Mouse (Mus musculus) heart, embryonic 12.5 days (tissue): ENCODE measurements around the gene Sla2. TPM values are rescaled to one million over a fixed set of nuclear protein-coding genes. Genes with fewer than 3 reads are reported as not detected.

Experiments
- ATAC-seq: fragments of 200-750 bp; cut with Nextera tagmentation; 2 replicates; pipeline ENCODE4 v1.8.0; 2017; ENCODE audit warnings: moderate TSS enrichment, moderate library complexity; ENCODE audit not compliant: insufficient number of reproducible peaks, low FRiP score
- H3K27ac ChIP-seq: fragments of 300-500 bp; sonication (generic); 2 replicates; pipeline ENCODE4 v1.5.1; 2016; ENCODE audit warnings: mild to moderate bottlenecking, moderate library complexity; ENCODE audit not compliant: poor library complexity, severe bottlenecking
- H3K27me3 ChIP-seq: fragments of 300-500 bp; sonication (generic); replicated peaks from 2 replicates; pipeline ENCODE4 v1.6.1; 2016; ENCODE audit warnings: mild to moderate bottlenecking, moderate library complexity
- H3K36me3 ChIP-seq: fragments of 300-500 bp; sonication (generic); 2 replicates; pipeline ENCODE4 v1.6.1; 2016; ENCODE audit warnings: mild to moderate bottlenecking, moderate library complexity
- H3K4me1 ChIP-seq: fragments of 300-500 bp; sonication (generic); replicated peaks from 2 replicates; pipeline ENCODE4 v1.6.1; 2016; ENCODE audit warnings: mild to moderate bottlenecking
- H3K4me2 ChIP-seq: fragments of 300-500 bp; sonication (generic); 2 replicates; pipeline ENCODE4 v1.6.1; 2016; ENCODE audit warnings: mild to moderate bottlenecking, moderate library complexity
- H3K4me3 ChIP-seq: fragments of 300-500 bp; sonication (generic); 2 replicates; pipeline ENCODE4 v1.5.1; 2016; ENCODE audit warnings: mild to moderate bottlenecking
- H3K9ac ChIP-seq: fragments of 300-500 bp; sonication (generic); 2 replicates; pipeline ENCODE4 v1.6.1; 2016; ENCODE audit warnings: mild to moderate bottlenecking, moderate library complexity
- H3K9me3 ChIP-seq: fragments of 300-500 bp; sonication (generic); replicated peaks from 2 replicates; pipeline ENCODE4 v1.6.1; 2016; ENCODE audit warnings: mild to moderate bottlenecking, moderate library complexity
- WGBS: fragments of 180-500 bp; shearing (Covaris S2); methylation state at CpG from one replicate; pipeline ENCODE4 v1.1.7; 2016; 5-methylcytosine and 5-hydroxymethylcytosine counted together
- polyA plus RNA-seq: library from polyadenylated mRNA; unstranded; fragments of >200 nt; fragmentation: Nextera tagmentation; extraction: Ambion mirVana; gene quantifications from 2 replicates; pipeline ENCODE4 v1.2.1, GENCODE M21; 2016

The Sla2 gene
- polyA plus RNA-seq, 1 experiment from 2014 or later: 0.55 TPM

DNA sequence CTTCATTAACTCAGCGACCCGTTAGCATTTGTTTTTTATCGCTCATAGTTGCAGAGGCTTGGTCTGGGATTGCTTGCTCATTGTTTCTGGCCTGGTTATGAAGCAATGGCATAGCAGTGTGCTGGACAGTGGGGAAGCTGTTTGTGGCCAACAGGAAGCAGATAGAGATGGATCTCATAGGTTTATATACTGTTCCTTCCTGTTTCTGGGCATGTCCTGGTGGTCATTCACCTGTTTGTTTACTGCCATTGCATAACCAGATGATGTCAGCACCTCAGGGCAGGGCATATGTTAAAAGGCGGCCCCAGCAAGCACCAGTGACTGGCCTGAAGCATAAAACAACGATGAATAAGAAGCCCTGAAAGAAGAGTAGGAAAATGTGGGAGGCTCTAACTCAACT is 36.5 kb downstream of the Sla2 start:
- WGBS: 88% methylated on average over 5 of the region's 5 CpGs
- peaks cover 79% of the 10 kb centered on the region for H3K36me3 ChIP-seq

DNA sequence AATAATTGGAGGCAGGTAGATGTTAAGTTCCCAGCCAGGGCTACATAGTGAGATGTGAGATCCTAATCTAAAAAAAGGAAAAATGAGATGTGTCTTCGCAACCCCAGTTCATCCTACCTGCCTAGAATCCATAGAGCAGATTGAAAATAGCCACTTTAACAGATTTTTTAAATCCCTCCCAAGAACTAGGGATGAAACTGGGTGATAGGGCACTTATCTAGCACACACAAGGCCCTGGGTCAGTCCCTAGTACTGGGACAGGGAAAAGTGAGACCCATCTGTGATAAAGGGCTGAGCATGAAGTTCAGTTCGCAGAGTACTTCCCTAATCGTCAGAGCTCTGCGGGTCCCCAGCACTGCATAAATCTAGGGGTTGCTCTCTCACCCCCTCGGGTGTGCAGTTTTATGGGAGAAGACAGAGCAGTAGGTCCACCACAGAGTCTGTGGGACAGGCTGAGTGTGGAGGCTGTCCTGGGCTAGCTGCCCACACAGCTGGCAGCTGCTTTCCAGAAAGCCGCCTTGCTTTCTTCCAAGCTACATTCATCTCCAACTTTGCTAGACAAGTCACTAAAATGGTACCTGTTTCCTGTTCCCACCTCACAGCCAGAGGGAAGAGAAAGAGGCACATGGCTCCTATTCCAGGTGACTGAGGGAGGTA is 38.3 kb downstream of the Sla2 start:
- Histone ChIP-seq H3K4me1 (peaks cover 25% of the 10 kb centered on the region), H3K36me3 (peaks cover 84% of the 10 kb centered on the region), H3K27ac (no peak overlapping the region), H3K27me3 (no peaks in the 10 kb centered on the region), H3K4me2 (no peak overlapping the region), H3K4me3 (no peak overlapping the region), H3K9ac (no peak overlapping the region), H3K9me3 (no peaks in the 10 kb centered on the region)
- no peak for ATAC-seq
- 83% methylated on average over 6 of the region's 6 CpGs for WGBS

More for the DNA sequence above, 36.5 kb downstream of the Sla2 start:
- no peaks in the 10 kb centered on the region for H3K27me3 ChIP-seq
- no peak overlapping the region for H3K4me2 ChIP-seq
- H3K27ac ChIP-seq: no peak overlapping the region
- no peaks in the 10 kb centered on the region for H3K9me3 ChIP-seq
- no peak overlapping the region for H3K4me3 ChIP-seq
- H3K9ac ChIP-seq: no peak overlapping the region
- peaks cover 9% of the 10 kb centered on the region for H3K4me1 ChIP-seq
- ATAC-seq: no peak

DNA sequence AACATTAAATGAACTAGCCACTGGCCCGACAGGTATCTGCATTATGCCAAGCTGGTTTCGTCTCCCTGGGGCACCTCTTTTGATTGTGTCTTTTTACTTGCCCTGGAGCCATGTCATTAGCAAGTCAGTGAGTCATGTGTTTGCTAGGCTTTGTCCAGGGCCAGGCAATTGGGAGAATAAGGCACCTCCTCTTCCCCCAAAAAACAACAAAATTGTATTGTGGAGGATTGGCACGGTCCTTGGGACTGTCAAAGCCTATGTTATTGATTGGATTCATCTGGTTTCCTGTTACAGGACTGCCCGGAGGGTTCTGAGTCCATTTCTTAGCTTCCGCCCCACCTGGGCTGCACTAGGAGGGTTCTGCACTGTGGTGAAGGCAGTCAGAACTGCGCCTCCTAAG is 39.3 kb downstream of the Sla2 start:
- no peaks in the 10 kb centered on the region for H3K9me3 ChIP-seq
- no peaks in the 10 kb centered on the region for H3K27me3 ChIP-seq
- no peak overlapping the region for H3K4me2 ChIP-seq
- 81% methylated on average over 6 of the region's 6 CpGs for WGBS
- no peak overlapping the region for H3K9ac ChIP-seq
- H3K27ac ChIP-seq: no peak overlapping the region
- no peak overlapping the region for H3K4me3 ChIP-seq
- no peak for ATAC-seq
- H3K4me1 ChIP-seq: peaks cover 35% of the 10 kb centered on the region
- peaks cover 78% of the 10 kb centered on the region for H3K36me3 ChIP-seq

DNA sequence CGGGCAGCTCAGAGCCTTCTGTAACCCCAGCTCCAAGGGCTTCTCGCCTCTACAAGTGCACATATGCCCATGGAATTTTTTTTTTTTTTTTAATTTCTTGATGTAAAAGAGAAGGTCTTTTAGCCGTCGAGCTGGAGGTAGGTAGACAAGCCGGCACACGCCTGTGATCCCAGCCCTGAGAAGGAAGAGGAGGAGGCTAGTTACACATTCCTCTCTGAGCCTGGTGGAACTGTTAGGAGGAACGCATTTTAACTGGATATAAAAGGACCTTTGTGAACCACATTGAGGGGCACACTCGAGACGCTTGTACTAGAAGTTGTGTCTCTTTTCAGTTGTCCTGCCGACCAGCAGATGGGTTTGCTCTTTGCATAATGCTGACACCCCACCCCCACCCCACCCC is 42.3 kb downstream of the Sla2 start:
- no peak overlapping the region for H3K4me2 ChIP-seq
- no peak for ATAC-seq
- H3K36me3 ChIP-seq: peaks cover 51% of the 10 kb centered on the region
- H3K4me3 ChIP-seq: no peak overlapping the region
- H3K27ac ChIP-seq: no peak overlapping the region
- H3K9me3 ChIP-seq: no peaks in the 10 kb centered on the region
- H3K27me3 ChIP-seq: no peaks in the 10 kb centered on the region
- H3K9ac ChIP-seq: no peak overlapping the region
- peaks cover 44% of the 10 kb centered on the region for H3K4me1 ChIP-seq
- WGBS: 58% methylated on average over 10 of the region's 10 CpGs

DNA sequence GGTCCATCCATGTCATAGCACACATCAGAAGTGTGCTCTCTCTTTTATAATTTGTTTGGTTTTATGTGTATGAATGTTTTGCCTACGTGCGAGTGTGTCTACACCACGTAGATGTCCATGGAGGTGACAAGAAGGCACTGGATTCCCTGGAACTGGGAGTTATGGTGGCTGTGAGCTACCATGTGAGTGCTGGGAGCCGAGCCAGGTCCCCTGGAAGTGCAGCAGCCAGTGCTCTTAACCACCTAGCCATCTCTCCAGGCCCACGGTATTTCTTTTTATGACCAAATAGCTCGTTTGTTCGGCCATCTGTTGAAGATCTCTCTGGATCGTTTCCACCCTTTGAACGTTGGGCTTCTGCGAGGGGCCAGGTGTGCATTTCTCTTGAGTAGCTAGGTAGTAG is 43.7 kb downstream of the Sla2 start:
- H3K27me3 ChIP-seq: no peaks in the 10 kb centered on the region
- 83% methylated on average over 10 of the region's 10 CpGs for WGBS
- no peak for ATAC-seq
- H3K36me3 ChIP-seq: peaks cover 39% of the 10 kb centered on the region
- no peak overlapping the region for H3K4me3 ChIP-seq
- no peak overlapping the region for H3K4me2 ChIP-seq
- no peaks in the 10 kb centered on the region for H3K9me3 ChIP-seq
- H3K27ac ChIP-seq: no peak overlapping the region
- peaks cover 51% of the 10 kb centered on the region for H3K4me1 ChIP-seq
- H3K9ac ChIP-seq: no peak overlapping the region

DNA sequence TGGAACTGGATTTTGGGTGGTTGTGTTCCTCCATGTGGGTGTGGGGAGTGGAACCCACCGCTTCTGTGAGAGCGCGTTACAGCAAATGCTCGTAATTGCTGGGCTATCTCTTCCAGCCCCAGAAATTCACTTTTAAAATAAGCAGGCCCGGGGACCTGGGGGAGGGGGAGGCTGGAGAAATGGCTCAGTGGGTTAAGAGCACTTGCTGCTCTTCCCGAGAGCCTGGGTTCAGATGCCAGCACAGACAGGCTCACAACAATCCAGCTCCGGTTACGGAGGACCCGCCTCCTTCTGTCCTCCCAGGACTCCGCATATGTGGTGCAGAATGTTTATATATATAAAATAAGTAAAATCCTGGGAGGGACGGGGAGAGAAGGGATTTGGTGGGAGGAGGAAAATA is 44.3 kb downstream of the Sla2 start:
- no peak for ATAC-seq
- Histone ChIP-seq H3K36me3 (peaks cover 35% of the 10 kb centered on the region), H3K9me3 (no peaks in the 10 kb centered on the region), H3K4me1 (peaks cover 51% of the 10 kb centered on the region), H3K9ac (peak overlapping the region; percentile 97), H3K4me2 (peak overlapping the region; percentile 84), H3K27me3 (no peaks in the 10 kb centered on the region), H3K27ac (peak overlapping the region; percentile 93; the same call in 1 of the 2 replicates), H3K4me3 (peak overlapping the region; percentile 84)
- WGBS: 11% methylated on average over 11 of the region's 11 CpGs

DNA sequence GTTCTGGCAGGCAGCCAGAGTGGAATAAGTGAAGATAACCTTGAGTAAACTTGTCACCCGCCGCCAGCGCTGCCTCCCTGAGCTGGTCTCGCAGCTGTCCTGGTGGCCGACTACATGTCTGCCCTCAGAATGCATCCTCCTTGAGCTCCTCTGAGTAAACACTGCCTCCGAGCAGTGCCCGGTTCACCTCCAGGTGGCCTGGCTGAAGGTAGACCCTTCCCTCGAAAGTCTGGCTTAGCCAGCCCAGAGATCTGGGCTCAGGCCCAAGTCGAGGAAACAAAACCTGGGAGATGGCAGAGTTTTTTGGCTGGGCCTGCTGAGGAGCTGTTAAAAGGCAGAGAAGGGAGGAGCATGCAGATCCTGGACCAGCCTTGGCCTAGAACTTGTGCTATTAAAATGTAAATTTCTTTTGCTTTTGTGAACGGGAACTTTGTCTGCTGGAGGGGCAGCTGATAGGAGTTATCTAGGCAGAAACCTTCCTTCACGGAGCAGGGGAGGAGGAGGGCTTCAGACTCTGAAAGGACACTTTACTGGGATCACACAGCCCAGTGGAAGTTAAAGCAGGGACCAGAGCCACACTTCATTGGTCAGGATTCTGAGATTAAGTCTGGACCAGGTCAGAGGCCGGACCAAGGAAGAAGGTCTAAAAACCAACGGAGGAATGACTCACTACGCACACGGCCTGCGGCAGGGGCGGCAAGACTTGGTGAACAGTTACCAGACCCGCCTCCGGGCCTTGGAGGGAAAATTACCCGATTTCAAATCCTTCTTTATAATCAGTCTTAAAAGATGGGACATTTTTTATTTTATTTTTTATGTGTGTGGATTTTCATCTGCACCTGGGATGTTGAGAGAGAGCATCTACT is 44.9 kb downstream of the Sla2 start:
- peak; percentile 10; the same call in 1 of the 2 replicates for ATAC-seq
- peak overlapping the region; percentile 84 for H3K4me3 ChIP-seq
- peak overlapping the region; percentile 84 for H3K4me2 ChIP-seq
- 4% methylated on average over 20 of the region's 20 CpGs for WGBS
- H3K27ac ChIP-seq: peak overlapping the region; percentile 93
- H3K9me3 ChIP-seq: no peaks in the 10 kb centered on the region
- H3K9ac ChIP-seq: peak overlapping the region; percentile 97
- H3K4me1 ChIP-seq: peaks cover 51% of the 10 kb centered on the region
- no peaks in the 10 kb centered on the region for H3K27me3 ChIP-seq
- peaks cover 35% of the 10 kb centered on the region for H3K36me3 ChIP-seq

DNA sequence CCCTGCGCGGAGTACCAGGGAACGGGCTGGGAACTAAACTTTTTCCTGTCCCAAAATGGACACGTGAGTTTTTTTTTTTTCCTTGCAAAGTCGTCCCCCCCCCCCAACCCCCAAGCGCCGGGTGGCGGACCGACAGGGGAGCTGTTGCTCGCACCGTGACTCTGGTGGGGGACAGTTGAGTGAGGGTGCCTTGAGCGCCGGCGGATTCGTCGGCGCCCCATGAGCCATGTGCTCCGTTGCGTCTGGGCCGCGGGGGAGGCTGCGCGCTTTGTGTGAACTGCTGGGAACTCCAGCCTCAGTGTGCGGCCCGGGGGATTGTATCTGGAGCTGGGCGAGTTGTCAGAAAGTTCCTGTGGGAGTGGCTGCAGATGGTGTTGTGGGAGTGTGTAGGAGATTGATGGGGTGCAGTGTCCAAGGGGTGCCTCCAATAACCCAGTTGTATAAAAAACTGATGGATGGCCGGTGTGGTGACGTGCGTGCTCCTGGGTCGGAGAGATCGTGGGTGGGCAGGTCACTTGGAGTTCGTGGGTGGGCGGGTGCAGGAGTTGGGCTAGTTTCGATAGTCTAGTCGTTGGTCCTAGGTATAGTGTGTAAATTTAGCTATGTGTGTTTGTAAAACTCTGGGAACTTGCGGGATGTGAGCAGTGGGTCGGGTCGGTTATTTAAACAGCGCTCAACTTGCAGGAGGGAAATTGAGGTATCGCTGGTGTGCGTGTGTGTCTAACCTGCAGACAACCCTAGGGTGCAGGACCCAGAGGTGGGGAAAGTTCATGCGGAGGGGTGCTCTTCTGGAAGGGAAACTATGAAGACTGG is 45.8 kb downstream of the Sla2 start:
- Histone ChIP-seq H3K27me3 (no peaks in the 10 kb centered on the region), H3K4me3 (peak overlapping the region; percentile 84), H3K9ac (peak overlapping the region; percentile 97), H3K36me3 (peaks cover 34% of the 10 kb centered on the region), H3K27ac (peak overlapping the region; percentile 93), H3K4me2 (peak overlapping the region; percentile 84), H3K4me1 (peaks cover 51% of the 10 kb centered on the region), H3K9me3 (no peaks in the 10 kb centered on the region)
- whole genome bisulfite sequencing: 0% methylated on average over 42 of the region's 42 CpGs
- ATAC-seq: peak; percentile 5; the same call in 1 of the 2 replicates

DNA sequence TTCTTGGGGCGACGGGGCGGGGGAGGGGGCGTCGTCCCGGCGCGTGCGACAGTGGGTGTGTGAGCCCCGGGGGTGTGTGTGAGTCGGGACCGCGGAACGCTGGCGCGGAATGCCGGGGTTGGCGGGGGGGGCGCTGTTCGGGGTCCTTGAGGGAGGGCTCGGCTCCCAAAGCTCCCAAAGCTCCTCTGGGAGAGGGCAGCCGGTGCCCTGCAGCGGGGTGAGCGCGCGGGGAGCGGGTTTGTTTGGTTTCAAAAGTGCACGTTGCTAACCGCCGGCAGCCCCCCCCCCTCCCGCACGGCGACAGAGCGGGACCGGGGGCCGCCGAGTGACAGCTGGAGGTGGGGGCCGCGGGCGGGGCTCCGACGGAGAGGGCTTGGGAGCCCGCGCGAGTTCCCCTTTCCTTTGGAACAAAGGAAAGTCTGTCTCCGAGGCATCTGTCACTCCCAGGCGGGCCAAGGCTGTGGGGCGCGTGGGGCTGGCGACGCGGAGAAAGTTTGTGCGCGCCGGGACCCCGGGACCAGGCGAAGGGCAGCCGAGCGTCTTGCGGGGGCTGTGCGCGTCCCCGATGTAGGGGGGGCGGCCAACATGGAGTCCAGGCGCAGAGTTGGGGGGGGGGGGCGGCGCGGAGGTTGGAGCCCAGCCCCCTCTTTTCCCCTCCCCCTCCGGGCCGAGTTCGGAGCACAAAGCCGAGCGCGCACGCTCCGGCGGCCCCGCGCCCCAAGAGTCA is 46.5 kb downstream of the Sla2 start:
- WGBS: under 1% methylated on average over 73 of the region's 79 CpGs
- Histone ChIP-seq H3K27ac (peak overlapping the region; percentile 93), H3K9me3 (no peaks in the 10 kb centered on the region)

DNA sequence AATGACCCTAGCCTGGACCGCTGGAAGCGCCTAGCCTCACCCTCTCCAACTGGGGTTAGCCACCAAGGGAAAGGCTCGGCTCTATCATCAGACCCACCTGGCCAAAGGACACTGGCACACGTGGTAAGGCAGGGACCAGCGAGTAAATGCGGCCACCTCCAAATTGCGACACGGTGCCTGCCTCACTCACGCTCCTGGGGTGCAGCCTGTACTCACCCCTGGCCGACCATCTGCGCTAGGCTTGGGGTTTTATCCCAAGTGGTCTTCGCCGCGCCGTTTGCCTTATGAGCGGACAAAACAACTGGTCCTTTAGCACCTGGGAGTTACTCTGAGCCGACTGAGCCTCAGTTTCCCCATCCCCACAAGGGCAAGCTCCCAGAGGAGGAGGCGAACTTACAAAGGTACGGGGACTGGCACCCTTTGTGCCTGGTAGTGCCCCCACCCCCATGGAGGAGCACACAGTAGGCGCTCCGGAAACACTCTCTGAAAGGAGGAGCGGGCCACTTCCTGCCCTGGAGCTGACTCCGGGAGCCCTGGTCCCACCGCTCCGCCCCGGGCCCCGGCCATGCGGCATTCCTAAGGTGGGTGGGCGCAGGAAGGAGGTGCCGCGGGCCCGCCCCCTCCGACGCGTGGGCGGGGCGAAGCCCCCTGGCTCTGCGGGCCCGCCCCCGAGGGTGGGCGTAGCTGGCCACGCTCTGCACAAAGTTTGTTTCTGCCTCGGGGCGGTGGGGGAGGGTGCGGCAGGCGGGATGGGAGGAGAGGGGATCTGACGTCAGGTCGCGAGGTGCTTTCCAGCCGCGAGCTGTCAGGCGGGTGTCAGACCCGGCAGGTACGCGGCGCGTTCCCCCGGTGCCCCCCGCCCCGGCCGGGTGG is 47.4 kb downstream of the Sla2 start, which contains the start of gene Tgif2:
TSS of gene Tgif2 (plus strand) at position 689 of the 873 bp plus-strand sequence.
- no peaks in the 10 kb centered on the region for H3K27me3 ChIP-seq
- peak within 1 kb of the TSS; percentile 93 for H3K27ac ChIP-seq
- no peaks in the 10 kb centered on the region for H3K9me3 ChIP-seq
- H3K4me1 ChIP-seq: peaks cover 37% of the 10 kb centered on the region
- peak; percentile 89 for ATAC-seq
- WGBS: 1% methylated on average over 59 of the region's 61 CpGs
- H3K4me3 ChIP-seq: peak within 1 kb of the TSS; percentile 84
- peaks cover 35% of the 10 kb centered on the region for H3K36me3 ChIP-seq
- peak within 1 kb of the TSS; percentile 84 for H3K4me2 ChIP-seq
- peak within 1 kb of the TSS; percentile 97 for H3K9ac ChIP-seq

More for the DNA sequence above, 46.5 kb downstream of the Sla2 start:
- Histone ChIP-seq H3K4me2 (peak overlapping the region; percentile 84), H3K36me3 (peaks cover 35% of the 10 kb centered on the region), H3K27me3 (no peaks in the 10 kb centered on the region), H3K9ac (peak overlapping the region; percentile 97), H3K4me3 (peak overlapping the region; percentile 84), H3K4me1 (peaks cover 47% of the 10 kb centered on the region)
- ATAC-seq: peak; percentile 54
